Mouse (Mus musculus): ENCODE measurements around the gene Prkar2a.

Prkar2a gene

DNA sequence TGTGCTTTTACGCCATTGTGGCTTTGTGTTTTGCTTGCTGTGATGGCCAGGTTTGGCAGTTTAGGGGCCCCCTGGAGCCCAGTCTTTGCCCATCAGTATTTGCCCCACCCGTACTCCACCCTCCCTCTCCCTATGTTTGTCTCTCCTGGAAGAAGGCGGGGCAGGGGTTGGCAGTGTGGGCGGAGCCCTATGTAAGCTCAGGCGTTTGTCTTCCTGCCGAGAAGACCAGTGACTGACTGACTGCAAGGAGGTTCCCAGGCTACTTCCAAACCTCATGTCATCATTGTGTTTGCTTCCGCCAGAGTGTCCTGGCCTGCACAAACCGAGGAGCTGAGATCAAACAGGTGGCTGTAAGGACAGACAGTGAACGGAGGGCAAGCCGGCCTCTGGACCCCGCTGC, 106.6 kb downstream of the Prkar2a start:
- no peak for DNase-seq (ENCODE audit: low read depth, low spot score)

- no peak for DNase-seq (ENCODE audit: low read depth, low spot score)
Measured at GRCm38 (mm10) chr9:108796351-108796981, 107.4 kb downstream of the Prkar2a start.

DNA sequence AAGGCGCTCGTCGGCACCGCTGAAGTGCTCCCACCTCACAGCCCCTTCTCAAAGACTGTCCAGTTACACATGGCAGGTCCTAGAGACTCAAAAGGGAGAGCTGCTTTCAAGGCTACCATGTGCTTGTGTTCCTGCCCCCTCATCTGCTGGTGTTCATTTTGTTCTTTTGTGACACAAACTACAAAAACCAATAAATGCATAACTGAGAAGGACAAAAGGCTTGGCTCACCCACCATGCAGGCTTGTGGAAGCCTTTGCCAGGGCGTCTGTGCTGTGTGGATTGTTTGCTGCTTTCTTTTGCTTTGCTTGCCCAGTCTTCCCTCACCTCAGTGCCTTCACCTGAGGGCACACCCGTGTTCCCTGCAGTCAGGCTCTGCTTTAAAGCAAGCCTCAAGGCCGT, 108.4 kb downstream of the Prkar2a start:
- no peak for DNase-seq (ENCODE audit: low read depth, low spot score)

GRCm38 (mm10) chr9:108798508-108799075, 109.5 kb downstream of the Prkar2a start:
- no peak for DNase-seq (ENCODE audit: low read depth, low spot score)

GRCm38 (mm10) chr9:108799564-108799963, 110.5 kb downstream of the Prkar2a start:
- no peak for DNase-seq (ENCODE audit: low read depth, low spot score)
